Mouse (Mus musculus): ENCODE data around the gene Gm21970. TPM values are rescaled to one million over a fixed set of nuclear protein-coding genes. Genes with fewer than 3 reads are reported as not detected.

Gm21970 gene
- total RNA-seq, 2 experiments from 2014 or later, result not detected

- DNase-seq (ENCODE audit: low spot score in 2 of 2), result no peak
Observed at GRCm38 (mm10) chr16:91461773-91462181, 70.3 kb downstream of the Gm21970 start.

GRCm38 (mm10) chr16:91462644-91463043 is 71.1 kb downstream of the Gm21970 start:
- no peak for DNase-seq (ENCODE audit: low spot score in 2 of 2)

- DNase-seq (ENCODE audit: low spot score in 2 of 2), result no peak
Observed at GRCm38 (mm10) chr16:91463400-91463799, 71.9 kb downstream of the Gm21970 start.

- no peak for DNase-seq (ENCODE audit: low spot score in 2 of 2)
Observed at GRCm38 (mm10) chr16:91463836-91464400, 72.4 kb downstream of the Gm21970 start.

GRCm38 (mm10) chr16:91464594-91465504 is 73.3 kb downstream of the Gm21970 start:
- DNase-seq (ENCODE audit: low spot score in 2 of 2), result peak; percentile 79 to 82

GRCm38 (mm10) chr16:91465505-91466240 is 74.2 kb downstream of the Gm21970 start:
- no peak for DNase-seq (ENCODE audit: low spot score in 2 of 2)

- no peak for DNase-seq (ENCODE audit: low spot score in 2 of 2)
Observed at GRCm38 (mm10) chr16:91466566-91466965, 75.0 kb downstream of the Gm21970 start.

Other genes starting within 250 kb of the Gm21970 start
- gene Olig2, start 166.3 kb upstream of the Gm21970 start, total RNA-seq (2021), result 10 to 100 TPM; 19.5 to 22.6 TPM
- gene Olig1, start 121.9 kb upstream of the Gm21970 start, total RNA-seq (2021), result 10 to 100 TPM; 67.3 to 77.0 TPM
- 10 to 100 TPM; 21.0 to 23.7 TPM for gene Ifnar2, start 18.9 kb upstream of the Gm21970 start, total RNA-seq (2021)
- gene Il10rb, start 14.4 kb downstream of the Gm21970 start, total RNA-seq (2021), result 1 to 10 TPM; 9.8 to 9.9 TPM
- 10 to 100 TPM; 41.7 to 53.2 TPM for gene Ifnar1, start 93.5 kb downstream of the Gm21970 start, total RNA-seq (2021)
- 10 to 100 TPM; 31.3 to 41.2 TPM for gene Ifngr2, start 155.4 kb downstream of the Gm21970 start, total RNA-seq (2021)
- gene Tmem50b, start 206.1 kb downstream of the Gm21970 start, total RNA-seq (2021), result 10 to 100 TPM; 87.7 to 92.8 TPM
- gene Dnajc28, start 227.3 kb downstream of the Gm21970 start, total RNA-seq (2021), result 1 to 10 TPM; 8.3 to 8.6 TPM